Mouse (Mus musculus): ENCODE results near the gene Orai3. TPM values are rescaled to one million over a fixed set of nuclear protein-coding genes. Genes with fewer than 3 reads are reported as not detected.

Orai3 gene
- 23.5 and 26.0 TPM in 2 replicates for polyA plus RNA-seq (2012; rRNA removed; ENCODE audit: low replicate concordance)

GRCm38 (mm10) chr7:127769651-127770038 lies at the start of gene Orai3:
Gene Orai3 (plus strand): TSS chr7:127769815.

GRCm38 (mm10) chr7:127732066-127732465 lies 37.5 kb upstream of the Orai3 start, which contains the start of gene Ctf2:
Gene Ctf2 (minus strand): TSS chr7:127732166.

GRCm38 (mm10) chr7:127744366-127745045 lies 25.1 kb upstream of the Orai3 start, which contains the start of gene Fbxl19:
Gene Fbxl19 (plus strand): TSS chr7:127744543.

GRCm38 (mm10) chr7:127776426-127776825 lies 6.8 kb downstream of the Orai3 start, which contains the start of gene Setd1a:
Gene Setd1a (plus strand): TSS chr7:127776670.

GRCm38 (mm10) chr7:127785308-127785707 lies 15.7 kb downstream of the Orai3 start, which contains the start of gene Gm49388:
Gene Gm49388 (plus strand): TSS chr7:127785608.

GRCm38 (mm10) chr7:127800435-127801009 lies 30.9 kb downstream of the Orai3 start, which contains the start of gene Hsd3b7:
Gene Hsd3b7 (plus strand): TSS chr7:127800604.

GRCm38 (mm10) chr7:127824176-127824871 lies 54.7 kb downstream of the Orai3 start, which contains the start of the genes Stx4a and Stx1b:
Gene Stx4a (plus strand): TSS chr7:127824294.
Gene Stx1b (minus strand): TSS chr7:127824549.

Other genes starting within 250 kb of the Orai3 start
- gene Tmem265, start 208.4 kb upstream of the Orai3 start, polyA plus RNA-seq (2012; rRNA removed; ENCODE audit: low replicate concordance) = 1.2 and 3.0 TPM in 2 replicates
- gene Phkg2, start 196.5 kb upstream of the Orai3 start, polyA plus RNA-seq (2012; rRNA removed; ENCODE audit: low replicate concordance) = 28.3 and 32.0 TPM in 2 replicates
- 0.97 and 1.6 TPM in 2 replicates for gene Ccdc189, start 181.2 kb upstream of the Orai3 start, polyA plus RNA-seq (2012; rRNA removed; ENCODE audit: low replicate concordance)
- 15.9 and 16.2 TPM in 2 replicates for gene Rnf40, start 181.0 kb upstream of the Orai3 start, polyA plus RNA-seq (2012; rRNA removed; ENCODE audit: low replicate concordance)
- 3.0 and 7.2 TPM in 2 replicates for gene Zfp629, start 154.0 kb upstream of the Orai3 start, polyA plus RNA-seq (2012; rRNA removed; ENCODE audit: low replicate concordance)
- 30.7 and 46.2 TPM in 2 replicates for gene Bcl7c, start 60.9 kb upstream of the Orai3 start, polyA plus RNA-seq (2012; rRNA removed; ENCODE audit: low replicate concordance)
- gene Ctf1, start 57.1 kb upstream of the Orai3 start, polyA plus RNA-seq (2012; rRNA removed; ENCODE audit: low replicate concordance) = 18.0 and 22.0 TPM in 2 replicates
- gene Ctf2, start 37.6 kb upstream of the Orai3 start, polyA plus RNA-seq (2012; rRNA removed; ENCODE audit: low replicate concordance) = not detected in 2 replicates
- gene Fbxl19, start 25.3 kb upstream of the Orai3 start, polyA plus RNA-seq (2012; rRNA removed; ENCODE audit: low replicate concordance) = 51.0 and 74.6 TPM in 2 replicates
- 6.8 and 8.0 TPM in 2 replicates for gene Setd1a, start 6.9 kb downstream of the Orai3 start, polyA plus RNA-seq (2012; rRNA removed; ENCODE audit: low replicate concordance)
- gene Gm49388, start 15.8 kb downstream of the Orai3 start, polyA plus RNA-seq (2012; rRNA removed; ENCODE audit: low replicate concordance) = not detected in 2 replicates
- gene Hsd3b7, start 30.8 kb downstream of the Orai3 start, polyA plus RNA-seq (2012; rRNA removed; ENCODE audit: low replicate concordance) = 39.8 and 42.6 TPM in 2 replicates
- 40.2 and 59.7 TPM in 2 replicates for gene Stx4a, start 54.5 kb downstream of the Orai3 start, polyA plus RNA-seq (2012; rRNA removed; ENCODE audit: low replicate concordance)
- 2.0 and 3.3 TPM in 2 replicates for gene Stx1b, start 54.7 kb downstream of the Orai3 start, polyA plus RNA-seq (2012; rRNA removed; ENCODE audit: low replicate concordance)
- 9.2 and 11.9 TPM in 2 replicates for gene Zfp646, start 106.4 kb downstream of the Orai3 start, polyA plus RNA-seq (2012; rRNA removed; ENCODE audit: low replicate concordance)
- 5.1 and 6.8 TPM in 2 replicates for gene Zfp668, start 107.0 kb downstream of the Orai3 start, polyA plus RNA-seq (2012; rRNA removed; ENCODE audit: low replicate concordance)
- 1.5 and 1.8 TPM in 2 replicates for gene Prss53, start 121.2 kb downstream of the Orai3 start, polyA plus RNA-seq (2012; rRNA removed; ENCODE audit: low replicate concordance)
- 0.49 TPM in 1 of 2 replicates, not detected in the other for gene Gm21974, start 125.6 kb downstream of the Orai3 start, polyA plus RNA-seq (2012; rRNA removed; ENCODE audit: low replicate concordance)
- 81.2 and 108 TPM in 2 replicates for gene Vkorc1, start 125.8 kb downstream of the Orai3 start, polyA plus RNA-seq (2012; rRNA removed; ENCODE audit: low replicate concordance)
- 81.7 and 85.2 TPM in 2 replicates for gene Bckdk, start 134.3 kb downstream of the Orai3 start, polyA plus RNA-seq (2012; rRNA removed; ENCODE audit: low replicate concordance)
- 6.3 and 8.2 TPM in 2 replicates for gene Kat8, start 142.7 kb downstream of the Orai3 start, polyA plus RNA-seq (2012; rRNA removed; ENCODE audit: low replicate concordance)
- gene Prss8, start 160.3 kb downstream of the Orai3 start, polyA plus RNA-seq (2012; rRNA removed; ENCODE audit: low replicate concordance) = 33.6 and 89.6 TPM in 2 replicates
- 4.5 and 5.9 TPM in 2 replicates for gene Prss36, start 176.9 kb downstream of the Orai3 start, polyA plus RNA-seq (2012; rRNA removed; ENCODE audit: low replicate concordance)
- 92.7 and 112 TPM in 2 replicates for gene Fus, start 197.6 kb downstream of the Orai3 start, polyA plus RNA-seq (2012; rRNA removed; ENCODE audit: low replicate concordance)
- 473 and 516 TPM in 2 replicates for gene Pycard, start 224.1 kb downstream of the Orai3 start, polyA plus RNA-seq (2012; rRNA removed; ENCODE audit: low replicate concordance)
- 7.3 and 7.8 TPM in 2 replicates for gene Trim72, start 234.1 kb downstream of the Orai3 start, polyA plus RNA-seq (2012; rRNA removed; ENCODE audit: low replicate concordance)

Measured in duodenum, adult 2 months (tissue).